Mouse (Mus musculus) cortical plate, adult 2 months (tissue): ENCODE data around the gene Fam214a. TPM values are rescaled to one million over a fixed set of nuclear protein-coding genes. Genes with fewer than 3 reads are reported as not detected.

Experiments
- H3K27ac ChIP-seq: fragments of 200-500 bp; 2 replicates; pipeline ENCODE4 v1.5.1; 2012; ENCODE audit warnings: low read length, control low read depth, inconsistent platforms; ENCODE audit not compliant: insufficient read depth
- H3K4me1 ChIP-seq: fragments of 200-500 bp; 2 replicates; pipeline ENCODE4 v1.6.1; 2011; ENCODE audit warnings: low read length; ENCODE audit not compliant: control insufficient read depth, insufficient read depth
- H3K4me3 ChIP-seq: fragments of 200-500 bp; 2 replicates; pipeline ENCODE4 v1.5.1; 2011; ENCODE audit warnings: mild to moderate bottlenecking, low read length, control low read depth; ENCODE audit not compliant: insufficient read depth
- CTCF ChIP-seq: fragments of 200-500 bp; IDR thresholded peaks from 2 replicates; pipeline ENCODE4 v1.5.1; 2011; ENCODE audit warnings: mild to moderate bottlenecking, control low read depth, low read length; ENCODE audit not compliant: insufficient read depth; ENCODE audit errors: extremely low read depth
- POLR2A ChIP-seq: fragments of 200-500 bp; IDR thresholded peaks from 2 replicates; pipeline ENCODE4 v1.6.1; 2011; ENCODE audit warnings: mild to moderate bottlenecking, low read length, control low read depth; ENCODE audit not compliant: insufficient read depth; ENCODE audit errors: extremely low read depth
- polyA plus RNA-seq: library from polyadenylated mRNA; depleted of rRNA; stranded (reverse); fragments of >200 nt; gene quantifications from 2 replicates; pipeline ENCODE4 v1.2.3, GENCODE M21; 2012

Gene Fam214a
- polyA plus RNA-seq, 1 experiment: 27.7 TPM

GRCm38 (mm10) chr9:75016591-75016990 lies 63.9 kb downstream of the Fam214a start:
- Histone ChIP-seq H3K4me1 (no peaks in the 10 kb centered on the region), H3K4me3 (no peak overlapping the region), H3K27ac (no peak overlapping the region)
- TF ChIP-seq POLR2A: no peak
- TF ChIP-seq CTCF: no peak

DNA sequence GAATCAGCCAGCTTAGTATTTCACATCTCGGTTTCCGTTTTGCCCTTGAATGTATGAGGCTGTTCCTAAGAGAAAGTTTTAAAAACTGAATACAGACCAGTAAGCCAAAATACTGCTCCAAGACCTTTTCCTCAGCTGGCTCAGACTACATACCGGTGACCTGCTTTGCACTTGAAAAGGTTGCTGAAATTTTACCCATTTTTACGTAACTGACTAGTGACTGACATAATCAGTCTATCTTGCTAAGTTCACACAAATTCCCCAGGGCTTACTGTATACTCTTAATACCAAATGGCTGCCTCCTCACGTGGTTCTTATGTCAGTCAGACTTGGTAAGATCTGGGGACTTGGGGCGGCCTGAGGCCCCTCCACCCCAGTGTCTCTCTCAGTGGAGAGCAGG lies 66.5 kb downstream of the Fam214a start:
- no peak overlapping the region for H3K4me3 ChIP-seq
- H3K4me1 ChIP-seq: no peaks in the 10 kb centered on the region
- H3K27ac ChIP-seq: no peak overlapping the region
- TF ChIP-seq CTCF: no peak
- no peak for TF ChIP-seq POLR2A

GRCm38 (mm10) chr9:75019592-75019991 lies 66.9 kb downstream of the Fam214a start:
- Histone ChIP-seq H3K4me1 (no peaks in the 10 kb centered on the region), H3K4me3 (no peak overlapping the region), H3K27ac (no peak overlapping the region)
- TF ChIP-seq CTCF: no peak
- no peak for TF ChIP-seq POLR2A

DNA sequence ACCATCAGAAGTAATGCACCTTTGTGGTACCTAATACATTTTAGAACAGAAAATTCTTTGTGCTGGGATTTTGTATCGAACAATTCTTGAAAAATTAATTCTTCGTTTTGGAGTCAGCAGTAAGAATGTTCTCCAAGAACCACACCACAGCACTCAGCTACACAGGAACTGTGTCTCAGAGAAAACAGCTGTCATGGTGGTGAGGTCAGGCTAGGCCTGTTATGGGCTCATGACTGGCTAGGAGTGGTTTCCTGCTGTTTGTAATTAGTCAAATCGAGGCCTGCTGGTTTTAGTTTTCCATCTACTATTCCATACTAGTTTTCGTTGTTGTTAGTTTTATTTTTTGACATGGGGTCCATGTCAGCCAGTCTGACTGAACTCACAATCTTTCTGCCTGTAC lies 67.9 kb downstream of the Fam214a start:
- no peak for TF ChIP-seq CTCF
- no peak for TF ChIP-seq POLR2A
- Histone ChIP-seq H3K4me3 (no peak overlapping the region), H3K4me1 (no peaks in the 10 kb centered on the region), H3K27ac (no peak overlapping the region)

DNA sequence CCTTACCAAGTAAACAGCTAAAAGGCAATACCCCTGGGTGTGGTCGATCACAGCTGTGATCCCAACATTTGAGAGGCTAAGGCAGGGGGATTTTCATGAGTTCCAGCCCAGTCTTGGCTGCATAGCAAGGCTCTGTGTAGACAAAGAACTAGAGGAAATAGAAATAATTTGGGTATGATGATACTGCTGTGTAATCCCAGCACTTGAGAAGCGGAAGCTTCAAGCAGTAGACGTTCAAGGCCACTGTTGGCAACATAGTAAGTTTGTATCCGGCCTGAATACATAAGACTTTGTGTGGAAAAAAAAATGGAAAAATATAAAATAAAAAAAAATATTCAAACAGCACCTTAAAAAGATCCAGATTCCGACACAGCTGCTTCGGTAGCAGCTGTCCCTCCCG lies 69.9 kb downstream of the Fam214a start:
- no peaks in the 10 kb centered on the region for H3K4me1 ChIP-seq
- H3K4me3 ChIP-seq: no peak overlapping the region
- no peak overlapping the region for H3K27ac ChIP-seq
- TF ChIP-seq POLR2A: no peak
- TF ChIP-seq CTCF: no peak

GRCm38 (mm10) chr9:75023150-75023894 lies 70.6 kb downstream of the Fam214a start:
- no peak overlapping the region for H3K4me3 ChIP-seq
- no peak overlapping the region for H3K27ac ChIP-seq
- H3K4me1 ChIP-seq: no peaks in the 10 kb centered on the region
- TF ChIP-seq POLR2A: no peak
- no peak for TF ChIP-seq CTCF

- no peak overlapping the region for H3K4me3 ChIP-seq
- TF ChIP-seq CTCF (no peak), POLR2A (no peak)
- H3K4me1 ChIP-seq: no peaks in the 10 kb centered on the region
- H3K27ac ChIP-seq: no peak overlapping the region
Observed at GRCm38 (mm10) chr9:75024089-75024488, 71.4 kb downstream of the Fam214a start.

DNA sequence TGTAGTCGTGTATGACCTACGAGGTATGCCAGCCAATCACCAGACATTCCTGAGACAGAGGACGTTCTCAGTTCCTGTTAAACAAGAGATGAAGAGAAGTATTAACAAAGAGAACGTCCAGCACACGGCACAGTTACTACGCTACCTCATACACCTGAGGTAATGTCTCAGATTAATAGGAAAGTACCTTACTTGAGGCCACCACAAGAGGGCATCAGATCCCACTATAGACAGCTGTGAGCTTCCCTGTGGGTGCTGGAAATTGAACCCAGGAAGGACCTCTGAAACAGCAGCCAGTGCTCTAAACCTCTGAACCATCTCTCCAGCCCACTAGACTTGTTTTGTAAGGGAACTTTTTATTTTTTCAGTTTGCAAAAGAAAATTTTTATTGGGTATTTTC lies 73.0 kb downstream of the Fam214a start:
- H3K4me3 ChIP-seq: no peak overlapping the region
- H3K4me1 ChIP-seq: no peaks in the 10 kb centered on the region
- peak; percentile 25; the same call in 1 of the 2 replicates for TF ChIP-seq CTCF
- TF ChIP-seq POLR2A: no peak
- no peak overlapping the region for H3K27ac ChIP-seq

- Histone ChIP-seq H3K4me3 (no peak overlapping the region), H3K27ac (no peak overlapping the region), H3K4me1 (no peaks in the 10 kb centered on the region)
- no peak for TF ChIP-seq CTCF
Observed at GRCm38 (mm10) chr9:75032408-75032807, 79.7 kb downstream of the Fam214a start.

DNA sequence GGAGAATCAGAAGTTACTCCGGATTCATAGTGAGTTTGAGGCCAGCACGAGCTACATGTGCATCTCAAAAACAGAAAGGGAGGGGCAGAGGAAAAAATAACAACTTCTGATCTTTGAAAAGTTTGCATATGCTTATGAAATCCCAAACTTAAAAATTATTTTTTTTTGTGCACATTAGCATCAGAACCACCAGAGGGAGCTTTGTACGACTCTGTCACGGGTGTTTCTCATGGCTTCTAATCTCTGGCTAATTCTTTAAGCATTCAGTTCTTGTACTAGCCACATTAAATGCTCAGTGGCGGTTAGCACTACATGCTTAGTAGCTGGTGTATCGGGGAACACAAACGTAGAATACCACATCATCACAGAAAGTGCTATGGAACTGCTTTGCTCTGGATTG lies 80.5 kb downstream of the Fam214a start:
- TF ChIP-seq CTCF (peak; percentile 29; the same call in 1 of the 2 replicates), POLR2A (no peak)
- H3K4me3 ChIP-seq: no peak overlapping the region
- no peak overlapping the region for H3K27ac ChIP-seq
- no peaks in the 10 kb centered on the region for H3K4me1 ChIP-seq
